Mouse (Mus musculus) megakaryocyte, adult 5-6 weeks (primary cell): ENCODE measurements at regions not wholly inside any gene's neighbourhood (a gene's known extent, or its start where the extent isn't known, plus 50 kb on each side); places are given as distances from the start of the nearest gene placed in this dataset.
"Not testable (repeated sequence)": the region's sequence is repeated elsewhere in the genome, so short reads cannot be mapped to it uniquely, and the experiment has no call there.

Experiments
- ATAC-seq: 2 replicates; pipeline ENCODE4 v1.8.0; 2016; ENCODE audit warnings: mild to moderate bottlenecking, inconsistent platforms; ENCODE audit not compliant: poor library complexity, severe bottlenecking

GRCm38 (mm10) chr14:36155757-36156156 is 61.0 kb downstream of the 4930474N05Rik start:
- peak; percentile 74 for ATAC-seq

- peak; percentile 53 for ATAC-seq
These were observed 61.5 kb downstream of the 4930474N05Rik start for GRCm38 (mm10) chr14:36156175-36156574.

GRCm38 (mm10) chr14:36183701-36184100 is 89.0 kb downstream of the 4930474N05Rik start:
- ATAC-seq = no peak

- no peak for ATAC-seq
These were observed 101.8 kb downstream of the 4930474N05Rik start for GRCm38 (mm10) chr14:36196517-36196916.

- ATAC-seq = no peak
These were observed 103.7 kb downstream of the 4930474N05Rik start for GRCm38 (mm10) chr14:36198396-36198795.

- no peak for ATAC-seq
These were observed 109.1 kb downstream of the 4930474N05Rik start for GRCm38 (mm10) chr14:36203855-36204254.

- ATAC-seq = peak; percentile 82
These were observed 118.1 kb downstream of the 4930474N05Rik start for GRCm38 (mm10) chr14:36212830-36213229.

GRCm38 (mm10) chr14:36245849-36246248 is 151.1 kb downstream of the 4930474N05Rik start:
- ATAC-seq = peak; percentile 80

GRCm38 (mm10) chr14:36262126-36262525 is 167.4 kb downstream of the 4930474N05Rik start:
- ATAC-seq = no peak

GRCm38 (mm10) chr14:36283825-36284414 is 189.2 kb downstream of the 4930474N05Rik start:
- no peak for ATAC-seq

GRCm38 (mm10) chr14:36288697-36289286 is 194.1 kb downstream of the 4930474N05Rik start:
- no peak for ATAC-seq

- peak; percentile 97 for ATAC-seq
These were observed 215.6 kb downstream of the 4930474N05Rik start for GRCm38 (mm10) chr14:36310324-36310723.

- not testable (repeated sequence) for ATAC-seq
These were observed 220.0 kb downstream of the 4930474N05Rik start for GRCm38 (mm10) chr14:36314673-36315072.

GRCm38 (mm10) chr14:36316418-36317111 is 221.8 kb downstream of the 4930474N05Rik start:
- peak; percentile 91 for ATAC-seq

GRCm38 (mm10) chr14:36328258-36328891 is 233.7 kb downstream of the 4930474N05Rik start:
- ATAC-seq = peak; percentile 65

- ATAC-seq = no peak
These were observed 246.1 kb downstream of the 4930474N05Rik start for GRCm38 (mm10) chr14:36340832-36341231.
